ENCODE assay signal across 9 mouse cellular contexts in genomic region chr4:120120276-120120675, GRCm38 (mm10). TPM values are rescaled to one million over a fixed set of nuclear protein-coding genes. Genes with fewer than 3 reads are reported as not detected.
A peak's percentile ranks its signal among the peaks of the same experiment; 100 is the strongest.
DNase-seq lines count a peak whose midpoint lies in the region; ATAC-seq and TF ChIP-seq lines count a peak whose summit lies in the region.
"Had no signal": no experiment of that assay in that cellular context is flagged by ENCODE, and none has a peak within 500 bp of the region (broad histone marks: within the 10 kb centered on the region; RNA-seq: fewer than 3 reads in every experiment).

No protein-coding gene starts in this region.

- no peak overlapping the region for H3K4me3 ChIP-seq in neural tube, embryonic 15.5 days (replicated peaks)
- H3K4me3 ChIP-seq in heart, postnatal 0 days (ENCODE audit: low read depth, low read length) = no peak overlapping the region
- no peak overlapping the region for H3K4me3 ChIP-seq in myocyte
- H3K4me3 ChIP-seq: lung, embryonic 15.5 days had no signal

- H3K36me3 ChIP-seq in neural tube, embryonic 15.5 days = peaks cover 8% of the 10 kb centered on the region
- no peaks in the 10 kb centered on the region for H3K36me3 ChIP-seq in heart, postnatal 0 days (replicated peaks; ENCODE audit: control insufficient read depth, insufficient read depth, low read length)
- H3K36me3 ChIP-seq in myocyte (ENCODE audit: control insufficient read depth, insufficient read depth) = no peaks in the 10 kb centered on the region
- H3K36me3 ChIP-seq: lung, embryonic 15.5 days had no signal

- no peak overlapping the region for H3ac ChIP-seq in myocyte (ENCODE audit: control insufficient read depth, insufficient read length)

- TF ChIP-seq CTCF in heart, postnatal 0 days (IDR thresholded peaks at IDR 0.05; ENCODE audit: low read depth) = peak; percentile 98

- no peak overlapping the region for H3K9ac ChIP-seq in neural tube, embryonic 15.5 days (replicated peaks)
- no peak overlapping the region for H3K9ac ChIP-seq in heart, postnatal 0 days (replicated peaks; ENCODE audit: low read depth, low read length)
- H3K9ac ChIP-seq: lung, embryonic 15.5 days had no signal

- no peaks in the 10 kb centered on the region for H3K9me3 ChIP-seq in neural tube, embryonic 15.5 days (replicated peaks)
- H3K9me3 ChIP-seq in heart, postnatal 0 days (replicated peaks; ENCODE audit: control insufficient read depth, low read length) = 0 out of 2 replicates have a peak, but pooled peaks cover 4% of the 10 kb centered on the region
- H3K9me3 ChIP-seq: lung, embryonic 15.5 days had no signal

- ATAC-seq in neural tube, embryonic 15.5 days (ENCODE audit: low FRiP score) = no peak
- ATAC-seq in heart, postnatal 0 days (ENCODE audit: insufficient read depth, low read depth) = 0 out of 2 replicates have a peak, but pooled peaks have one; percentile 51

- no peaks in the 10 kb centered on the region for H3K27me3 ChIP-seq in neural tube, embryonic 15.5 days (replicated peaks)
- H3K27me3 ChIP-seq in heart, postnatal 0 days (ENCODE audit: control insufficient read depth, insufficient read depth, low read length) = no peaks in the 10 kb centered on the region
- no peaks in the 10 kb centered on the region for H3K27me3 ChIP-seq in myocyte (ENCODE audit: control insufficient read depth, insufficient read depth, insufficient read length)
- H3K27me3 ChIP-seq: lung, embryonic 15.5 days had no signal

- TF ChIP-seq POLR2A in myocyte (IDR thresholded peaks at IDR 0.05; ENCODE audit: insufficient read length, low read depth) = no peak

- DNase-seq in neural tube, embryonic 10.5 days (ENCODE audit: extremely low spot score, low spot score) = peak; percentile 48
- DNase-seq in T-cell, adult 2 months (ENCODE audit: low spot score) = peak; percentile 14
- peak; percentile 86 to 92 for DNase-seq in cerebellum, postnatal 25 days
- DNase-seq in heart, postnatal 0 days (ENCODE audit: low spot score) = peak; percentile 57
- DNase-seq in kidney, postnatal 36 days = peak; percentile 50 to 84
- DNase-seq in yolk sac, embryonic 10.5 days (ENCODE audit: low spot score) = peak; percentile 7

- H3K27ac ChIP-seq in neural tube, embryonic 15.5 days (replicated peaks) = no peak overlapping the region
- H3K27ac ChIP-seq in heart, postnatal 0 days (ENCODE audit: low read depth) = no peak overlapping the region
- H3K27ac ChIP-seq: lung, embryonic 15.5 days had no signal

- H3K79me2 ChIP-seq in myocyte (ENCODE audit: control insufficient read depth, insufficient read depth) = no peaks in the 10 kb centered on the region

- H3K4me2 ChIP-seq in neural tube, embryonic 15.5 days = no peak overlapping the region
- no peak overlapping the region for H3K4me2 ChIP-seq in heart, postnatal 0 days (ENCODE audit: low read depth, low read length)
- H3K4me2 ChIP-seq in myocyte (ENCODE audit: low read depth) = no peak overlapping the region
- H3K4me2 ChIP-seq: lung, embryonic 15.5 days had no signal

- no peaks in the 10 kb centered on the region for H3K4me1 ChIP-seq in neural tube, embryonic 15.5 days
- peaks cover 8% of the 10 kb centered on the region; the same call in 1 of the 2 replicates for H3K4me1 ChIP-seq in heart, postnatal 0 days (ENCODE audit: control insufficient read depth, insufficient read depth)
- H3K4me1 ChIP-seq: lung, embryonic 15.5 days had no signal

- 33% methylated on average over 8 of the region's 8 CpGs for WGBS in neural tube, embryonic 15.5 days
- WGBS in heart, postnatal 0 days = 29% methylated on average over 8 of the region's 8 CpGs

- no peak for TF ChIP-seq EP300 in heart, postnatal 0 days (IDR thresholded peaks at IDR 0.05; ENCODE audit: low read depth)

TF ChIP-seq in myocyte, 11 proteins besides CTCF, POLR2A, EP300 and RAD21:
- TF ChIP-seq USF1 (IDR thresholded peaks at IDR 0.05; ENCODE audit: low read depth) (peak; percentile 7), SRF (IDR thresholded peaks at IDR 0.05; ENCODE audit: control insufficient read depth, insufficient read length, low read depth) (no peak)

RNA-seq across cellular contexts. Expression of gene Edn2, which starts 40.7 kb away (rescaled TPM):
- polyA plus RNA-seq in neural tube, embryonic 15.5 days (2015; fragmentation: Nextera tagmentation; extraction: Ambion mirVana) = 0.14 and 1.3 TPM in 2 replicates
- total RNA-seq in heart, postnatal 0 days (2014; rRNA removed; ENCODE audit: low replicate concordance) = 1.5 TPM in 1 of 2 replicates, not detected in the other
- polyA plus RNA-seq in heart, postnatal 0 days (2015; fragmentation: Nextera tagmentation; extraction: Ambion mirVana) = 0.10 and 0.20 TPM in 2 replicates
- not detected for polyA plus RNA-seq in myocyte (2012; fragmentation: generic; extraction: Trizol)

RNA-seq across cellular contexts. Expression of gene AL607142.1, which starts 55.5 kb away (rescaled TPM):
- polyA plus RNA-seq in neural tube, embryonic 15.5 days (2015; fragmentation: Nextera tagmentation; extraction: Ambion mirVana) = not detected in 2 replicates
- total RNA-seq in heart, postnatal 0 days (2014; rRNA removed; ENCODE audit: low replicate concordance) = not detected in 2 replicates
- polyA plus RNA-seq in heart, postnatal 0 days (2015; fragmentation: Nextera tagmentation; extraction: Ambion mirVana) = not detected in 2 replicates
- polyA plus RNA-seq in myocyte (2012; fragmentation: generic; extraction: Trizol) = not detected
- polyA plus RNA-seq: lung, embryonic 15.5 days had no signal

Comparison
In these comparisons a context has a peak if more than half of its experiments do, and no peak if none do; other contexts are left out.
1. DNase-seq: peak in every context shown above with its lines; median percentile 89 in cerebellum, postnatal 25 days; 67 in kidney, postnatal 36 days; 57 in heart, postnatal 0 days; 48 in neural tube, embryonic 10.5 days; 14 in T-cell, adult 2 months; 7 in yolk sac, embryonic 10.5 days.